9 mouse cellular contexts compared by ENCODE assay signal in the genomic region with DNA sequence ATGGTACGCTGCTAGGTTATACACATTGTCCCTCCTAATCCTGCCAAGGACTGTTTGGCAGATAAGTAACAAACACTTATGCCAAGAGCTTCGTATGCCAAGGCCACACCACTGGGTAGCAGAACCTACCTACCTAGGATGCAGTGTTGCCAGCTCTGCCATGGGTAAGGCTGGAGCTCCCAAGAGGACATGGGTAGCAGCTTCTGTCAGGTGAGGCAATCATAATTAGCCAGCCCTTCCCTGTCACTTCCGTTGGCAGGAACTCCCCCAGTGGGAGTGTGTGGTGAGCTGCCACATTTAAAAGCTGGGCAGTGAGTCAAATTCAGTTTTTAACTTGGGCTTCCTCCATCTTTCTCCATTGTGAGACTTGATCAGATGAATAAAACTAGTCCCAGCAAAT.
DNase-seq lines count a peak whose midpoint lies in the region; ATAC-seq lines count a peak whose summit lies in the region.
"Had no signal": no experiment of that assay in that cellular context is flagged by ENCODE, and none has a peak within 500 bp of the region (broad histone marks: within the 10 kb centered on the region; RNA-seq: fewer than 3 reads in every experiment).

No protein-coding gene starts in this region.

- no peak overlapping the region for H3K27ac ChIP-seq in forebrain, embryonic 14.5 days (ENCODE audit: low read depth, low read length)
- H3K27ac ChIP-seq in forebrain, embryonic 10.5 days: no peak overlapping the region
- H3K27ac ChIP-seq: limb, embryonic 13.5 days had no signal

- no peaks in the 10 kb centered on the region for H3K36me3 ChIP-seq in forebrain, embryonic 14.5 days (ENCODE audit: control insufficient read depth, insufficient read depth, low read length)
- no peaks in the 10 kb centered on the region for H3K36me3 ChIP-seq in forebrain, embryonic 10.5 days (replicated peaks)
- H3K36me3 ChIP-seq: limb, embryonic 13.5 days had no signal

- H3K27me3 ChIP-seq in forebrain, embryonic 14.5 days (replicated peaks; ENCODE audit: control insufficient read depth, insufficient read depth, low read length): no peaks in the 10 kb centered on the region
- no peaks in the 10 kb centered on the region for H3K27me3 ChIP-seq in forebrain, embryonic 10.5 days (ENCODE audit: poor library complexity, severe bottlenecking)
- H3K27me3 ChIP-seq: limb, embryonic 13.5 days had no signal

- H3K9ac ChIP-seq in forebrain, embryonic 14.5 days (ENCODE audit: low read length): no peak overlapping the region
- H3K9ac ChIP-seq: limb, embryonic 13.5 days had no signal

- 31% methylated on average over 3 of the region's 3 CpGs for WGBS in forebrain, embryonic 14.5 days
- 84% methylated on average over 3 of the region's 3 CpGs for WGBS in forebrain, embryonic 10.5 days

- peak; percentile 85 for DNase-seq in forebrain, embryonic 14.5 days (ENCODE audit: low spot score)
- DNase-seq in forebrain, embryonic 10.5 days (ENCODE audit: extremely low spot score, low spot score): no peak
- DNase-seq in 416B (ENCODE audit: low read depth) (peak; percentile 52), liver (no peak)
- DNase-seq in cerebellum, postnatal 25 days: peak; percentile 70 to 74
- DNase-seq in layer of hippocampus, adult 11-12 months (ENCODE audit: low spot score): peak; percentile 71
- peak; percentile 69 to 84 for DNase-seq in right cerebral cortex, postnatal 10 days (ENCODE audit: low spot score in 2 of 2)
- no peak for DNase-seq in thymus, postnatal 14 days

- no peaks in the 10 kb centered on the region for H3K9me3 ChIP-seq in forebrain, embryonic 14.5 days (replicated peaks; ENCODE audit: control insufficient read depth, low read length)
- no peaks in the 10 kb centered on the region for H3K9me3 ChIP-seq in forebrain, embryonic 10.5 days
- H3K9me3 ChIP-seq: limb, embryonic 13.5 days had no signal

- ATAC-seq in forebrain, embryonic 14.5 days: peak; percentile 93

- no peaks in the 10 kb centered on the region for H3K4me1 ChIP-seq in forebrain, embryonic 14.5 days (ENCODE audit: control insufficient read depth, insufficient read depth, low read length)
- peaks cover 5% of the 10 kb centered on the region; the same call in 1 of the 2 replicates for H3K4me1 ChIP-seq in forebrain, embryonic 10.5 days

- no peak overlapping the region for H3K4me3 ChIP-seq in forebrain, embryonic 14.5 days (ENCODE audit: low read depth, low read length)
- no peak overlapping the region for H3K4me3 ChIP-seq in forebrain, embryonic 10.5 days
- H3K4me3 ChIP-seq: limb, embryonic 13.5 days had no signal

- no peak overlapping the region for H3K4me2 ChIP-seq in forebrain, embryonic 14.5 days (ENCODE audit: low read length)
- H3K4me2 ChIP-seq: limb, embryonic 13.5 days had no signal

Comparison
In these comparisons a context has a peak if more than half of its experiments do, and no peak if none do; other contexts are left out.
1. DNase-seq: peak in forebrain, embryonic 14.5 days (single experiment), 416B (single experiment), cerebellum, postnatal 25 days (2 of 2), layer of hippocampus, adult 11-12 months (single experiment) and right cerebral cortex, postnatal 10 days (2 of 2); none in forebrain, embryonic 10.5 days (single experiment), liver (single experiment) and thymus, postnatal 14 days (single experiment).